Mouse (Mus musculus): ENCODE data around the gene Vax2. TPM values are rescaled to one million over a fixed set of nuclear protein-coding genes. Genes with fewer than 3 reads are reported as not detected.

Vax2 gene
- polyA plus RNA-seq, 1 experiment from 2014 or later, result not detected

- Histone ChIP-seq H3K9ac (ENCODE audit: low read depth, low read length) (no peak overlapping the region), H3K4me2 (ENCODE audit: low read length) (no peak overlapping the region), H3K27me3 (ENCODE audit: control insufficient read depth, insufficient read depth, low read depth, low read length) (peaks cover 18% of the 10 kb centered on the region), H3K4me1 (ENCODE audit: control insufficient read depth, insufficient read depth, low read length) (peaks cover 4% of the 10 kb centered on the region; the same call in 1 of the 2 replicates), H3K9me3 (replicated peaks; ENCODE audit: control insufficient read depth, low read length, poor library complexity, severe bottlenecking) (no peaks in the 10 kb centered on the region), H3K36me3 (ENCODE audit: control insufficient read depth, insufficient read depth, low read length) (peaks cover 3% of the 10 kb centered on the region), H3K27ac (ENCODE audit: low read length) (no peak overlapping the region), H3K4me3 (ENCODE audit: low read depth, low read length) (no peak overlapping the region)
- ATAC-seq, result no peak
- 95% methylated on average over 3 of the region's 3 CpGs for WGBS
These were observed 55.9 kb downstream of the Vax2 start for GRCm38 (mm10) chr6:83766982-83767381.

GRCm38 (mm10) chr6:83768485-83768884, 57.4 kb downstream of the Vax2 start:
- WGBS, result 85% methylated on average over 5 of the region's 5 CpGs
- peaks cover 3% of the 10 kb centered on the region for H3K36me3 ChIP-seq (ENCODE audit: control insufficient read depth, insufficient read depth, low read length)

DNA sequence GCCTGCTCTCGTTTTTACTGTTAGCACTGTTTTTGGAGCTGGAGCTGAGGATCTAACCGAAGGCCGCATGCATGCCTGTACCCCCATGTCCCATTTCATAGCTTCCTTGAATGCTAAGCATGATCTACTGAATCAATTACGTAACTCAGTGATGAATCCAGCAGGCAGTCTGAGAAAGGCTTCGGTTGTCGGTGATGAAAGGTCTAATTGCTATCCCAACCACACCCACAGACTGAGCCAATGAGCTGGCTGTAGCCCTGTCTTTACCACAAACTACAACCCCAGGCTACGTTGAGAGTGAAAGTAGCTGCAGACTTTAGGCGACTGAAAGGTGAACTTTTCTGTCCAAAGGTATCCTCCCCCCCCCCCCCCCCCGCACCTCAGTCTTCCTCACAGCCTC, 63.1 kb downstream of the Vax2 start:
- H3K27me3 ChIP-seq (ENCODE audit: control insufficient read depth, insufficient read depth, low read depth, low read length), result no peaks in the 10 kb centered on the region
- no peak overlapping the region for H3K9ac ChIP-seq (ENCODE audit: low read depth, low read length)
- H3K27ac ChIP-seq (ENCODE audit: low read length), result no peak overlapping the region
- H3K36me3 ChIP-seq (ENCODE audit: control insufficient read depth, insufficient read depth, low read length), result no peaks in the 10 kb centered on the region; the same call in 1 of the 2 replicates
- no peak overlapping the region; the same call in 1 of the 2 replicates for H3K4me3 ChIP-seq (ENCODE audit: low read depth, low read length)
- no peaks in the 10 kb centered on the region for H3K9me3 ChIP-seq (replicated peaks; ENCODE audit: control insufficient read depth, low read length, poor library complexity, severe bottlenecking)
- ATAC-seq, result no peak
- H3K4me2 ChIP-seq (ENCODE audit: low read length), result peak overlapping the region; percentile 88; the same call in 1 of the 2 replicates
- WGBS, result 71% methylated on average over 9 of the region's 9 CpGs
- H3K4me1 ChIP-seq (ENCODE audit: control insufficient read depth, insufficient read depth, low read length), result peaks cover 20% of the 10 kb centered on the region

More at GRCm38 (mm10) chr6:83768485-83768884, 57.4 kb downstream of the Vax2 start:
- no peak overlapping the region for H3K27ac ChIP-seq (ENCODE audit: low read length)
- no peaks in the 10 kb centered on the region for H3K9me3 ChIP-seq (replicated peaks; ENCODE audit: control insufficient read depth, low read length, poor library complexity, severe bottlenecking)
- H3K4me1 ChIP-seq (ENCODE audit: control insufficient read depth, insufficient read depth, low read length), result peaks cover under 1% of the 10 kb centered on the region; the same call in 1 of the 2 replicates
- H3K4me2 ChIP-seq (ENCODE audit: low read length), result no peak overlapping the region
- H3K9ac ChIP-seq (ENCODE audit: low read depth, low read length), result no peak overlapping the region
- peaks cover 11% of the 10 kb centered on the region for H3K27me3 ChIP-seq (ENCODE audit: control insufficient read depth, insufficient read depth, low read depth, low read length)
- H3K4me3 ChIP-seq (ENCODE audit: low read depth, low read length), result no peak overlapping the region
- no peak for ATAC-seq

DNA sequence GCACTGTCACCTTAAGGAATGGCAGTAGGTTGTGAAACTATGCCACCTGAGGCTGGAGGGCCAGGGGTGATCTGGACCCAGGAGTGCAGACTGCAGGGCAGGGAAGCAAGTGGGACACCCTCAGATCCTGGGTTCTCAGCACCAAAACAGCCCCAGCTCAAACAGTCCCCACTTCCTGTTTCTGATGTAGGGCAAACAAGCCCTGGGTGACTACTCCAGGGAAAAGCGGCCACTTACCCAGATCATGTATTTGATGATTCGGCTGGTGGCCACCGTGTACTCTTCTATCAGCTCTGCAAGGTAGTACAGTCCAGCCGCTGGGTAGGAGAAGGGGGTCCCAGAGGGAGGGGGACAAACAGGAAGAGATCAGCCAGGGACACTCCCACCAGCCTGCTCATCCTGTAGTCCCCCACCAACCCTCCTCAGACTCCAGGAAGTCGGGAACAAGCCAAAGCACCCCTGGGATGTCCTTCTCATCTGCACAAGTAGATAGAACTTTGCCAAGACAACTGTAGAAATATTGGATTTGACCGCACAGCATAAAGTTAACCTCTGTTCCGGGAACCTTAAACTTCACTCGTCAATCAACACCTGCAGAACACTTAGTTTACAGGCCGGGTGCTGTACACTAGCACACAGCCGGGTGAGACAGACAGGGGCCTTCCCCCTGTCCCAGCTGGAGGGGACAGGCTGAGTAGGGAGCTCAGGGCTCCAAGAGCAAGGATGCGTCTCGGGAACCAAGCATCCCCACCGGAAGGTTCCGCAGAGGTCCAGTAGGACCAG, 63.9 kb downstream of the Vax2 start:
- WGBS, result 2% methylated on average over 14 of the region's 14 CpGs
- Histone ChIP-seq H3K36me3 (ENCODE audit: control insufficient read depth, insufficient read depth, low read length) (no peaks in the 10 kb centered on the region; the same call in 1 of the 2 replicates), H3K9me3 (replicated peaks; ENCODE audit: control insufficient read depth, low read length, poor library complexity, severe bottlenecking) (no peaks in the 10 kb centered on the region), H3K27ac (ENCODE audit: low read length) (peak overlapping the region; percentile 82), H3K4me3 (ENCODE audit: low read depth, low read length) (peak overlapping the region; percentile 91), H3K4me2 (ENCODE audit: low read length) (peak overlapping the region; percentile 88), H3K4me1 (ENCODE audit: control insufficient read depth, insufficient read depth, low read length) (peaks cover 20% of the 10 kb centered on the region), H3K9ac (ENCODE audit: low read depth, low read length) (peak overlapping the region; percentile 95), H3K27me3 (ENCODE audit: control insufficient read depth, insufficient read depth, low read depth, low read length) (no peaks in the 10 kb centered on the region)
- ATAC-seq, result peak; percentile 64; the same call in 1 of the 2 replicates

DNA sequence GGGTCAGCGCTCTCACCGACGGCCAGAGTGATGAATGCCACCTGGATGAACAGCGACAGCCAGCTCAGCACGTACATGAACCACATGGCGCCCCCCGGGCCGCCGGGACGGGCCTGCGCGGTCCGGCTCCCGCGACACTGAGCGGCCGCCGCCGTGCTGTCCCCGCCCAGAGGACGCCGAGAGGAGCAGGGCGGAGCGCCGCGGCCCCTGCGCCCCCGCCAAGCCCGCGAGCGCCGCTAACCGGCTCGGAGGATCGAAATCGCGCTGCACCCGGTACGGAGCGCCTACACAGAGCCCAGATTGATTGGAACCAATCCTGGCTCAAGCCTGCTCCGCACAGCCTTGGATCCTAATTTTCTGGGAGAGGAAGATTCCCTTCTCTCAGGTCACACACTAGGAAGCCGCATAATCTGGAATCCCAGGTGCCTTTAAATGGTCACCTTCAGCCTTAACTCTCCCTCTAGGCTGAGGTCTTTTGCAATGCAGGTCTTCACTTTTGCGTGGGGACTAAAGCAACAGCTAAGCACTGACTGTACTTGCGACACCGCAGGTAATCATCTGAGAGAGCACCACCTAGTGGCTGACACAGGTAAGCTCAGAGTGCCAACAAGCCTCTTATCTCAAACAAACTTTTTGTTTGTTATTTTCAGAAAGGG, 64.7 kb downstream of the Vax2 start, which contains the start of gene Tex261:
TSS of gene Tex261 (minus strand) at position 176 of the 656 bp plus-strand sequence.
- Histone ChIP-seq H3K4me3 (ENCODE audit: low read depth, low read length) (peak within 1 kb of the TSS; percentile 91), H3K27ac (ENCODE audit: low read length) (peak within 1 kb of the TSS; percentile 82), H3K4me2 (ENCODE audit: low read length) (peak within 1 kb of the TSS; percentile 88), H3K36me3 (ENCODE audit: control insufficient read depth, insufficient read depth, low read length) (no peaks in the 10 kb centered on the region; the same call in 1 of the 2 replicates), H3K4me1 (ENCODE audit: control insufficient read depth, insufficient read depth, low read length) (peaks cover 20% of the 10 kb centered on the region), H3K27me3 (ENCODE audit: control insufficient read depth, insufficient read depth, low read depth, low read length) (no peaks in the 10 kb centered on the region), H3K9me3 (replicated peaks; ENCODE audit: control insufficient read depth, low read length, poor library complexity, severe bottlenecking) (no peaks in the 10 kb centered on the region), H3K9ac (ENCODE audit: low read depth, low read length) (peak within 1 kb of the TSS; percentile 95)
- under 1% methylated on average over 35 of the region's 45 CpGs for WGBS
- peak; percentile 97 for ATAC-seq

GRCm38 (mm10) chr6:83778306-83778705, 67.2 kb downstream of the Vax2 start:
- H3K4me1 ChIP-seq (ENCODE audit: control insufficient read depth, insufficient read depth, low read length), result peaks cover 20% of the 10 kb centered on the region
- no peaks in the 10 kb centered on the region for H3K9me3 ChIP-seq (replicated peaks; ENCODE audit: control insufficient read depth, low read length, poor library complexity, severe bottlenecking)

DNA sequence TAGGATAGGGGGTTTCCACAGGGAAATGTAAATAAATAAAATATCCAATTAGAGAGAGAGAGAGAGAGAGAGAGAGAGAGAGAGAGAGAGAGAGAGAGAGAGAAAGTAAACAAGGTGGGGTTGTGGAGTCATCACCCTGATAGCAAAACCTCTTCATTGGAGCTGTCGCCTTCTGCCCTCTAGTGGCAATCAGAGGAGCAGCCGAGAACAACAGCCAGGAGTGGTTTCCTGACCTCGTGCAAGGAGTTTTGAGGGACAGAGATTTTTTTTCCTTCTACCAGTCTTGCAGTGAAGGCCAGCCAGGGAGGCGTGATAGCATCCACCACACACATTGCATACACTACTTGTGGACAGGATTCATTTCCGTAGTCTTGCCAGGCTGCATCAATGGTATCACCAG, 68.0 kb downstream of the Vax2 start:
- H3K9me3 ChIP-seq (replicated peaks; ENCODE audit: control insufficient read depth, low read length, poor library complexity, severe bottlenecking), result no peaks in the 10 kb centered on the region
- ATAC-seq, result no peak

More at GRCm38 (mm10) chr6:83778306-83778705, 67.2 kb downstream of the Vax2 start:
- Histone ChIP-seq H3K27me3 (ENCODE audit: control insufficient read depth, insufficient read depth, low read depth, low read length) (no peaks in the 10 kb centered on the region), H3K36me3 (ENCODE audit: control insufficient read depth, insufficient read depth, low read length) (no peaks in the 10 kb centered on the region), H3K9ac (ENCODE audit: low read depth, low read length) (no peak overlapping the region), H3K27ac (ENCODE audit: low read length) (no peak overlapping the region), H3K4me3 (ENCODE audit: low read depth, low read length) (no peak overlapping the region), H3K4me2 (ENCODE audit: low read length) (no peak overlapping the region)
- WGBS, result 90% methylated on average over 7 of the region's 7 CpGs
- no peak for ATAC-seq

GRCm38 (mm10) chr6:83786426-83786825, 75.4 kb downstream of the Vax2 start:
- no peaks in the 10 kb centered on the region for H3K27me3 ChIP-seq (ENCODE audit: control insufficient read depth, insufficient read depth, low read depth, low read length)
- no peak overlapping the region for H3K4me3 ChIP-seq (ENCODE audit: low read depth, low read length)
- no peaks in the 10 kb centered on the region for H3K9me3 ChIP-seq (replicated peaks; ENCODE audit: control insufficient read depth, low read length, poor library complexity, severe bottlenecking)
- no peaks in the 10 kb centered on the region for H3K36me3 ChIP-seq (ENCODE audit: control insufficient read depth, insufficient read depth, low read length)
- ATAC-seq, result no peak
- no peak overlapping the region for H3K4me2 ChIP-seq (ENCODE audit: low read length)
- H3K9ac ChIP-seq (ENCODE audit: low read depth, low read length), result no peak overlapping the region
- WGBS, result 74% methylated on average over 3 of the region's 3 CpGs
- no peaks in the 10 kb centered on the region for H3K4me1 ChIP-seq (ENCODE audit: control insufficient read depth, insufficient read depth, low read length)
- no peak overlapping the region for H3K27ac ChIP-seq (ENCODE audit: low read length)

More for the DNA sequence above, 68.0 kb downstream of the Vax2 start:
- Histone ChIP-seq H3K4me2 (ENCODE audit: low read length) (no peak overlapping the region), H3K27me3 (ENCODE audit: control insufficient read depth, insufficient read depth, low read depth, low read length) (no peaks in the 10 kb centered on the region), H3K4me1 (ENCODE audit: control insufficient read depth, insufficient read depth, low read length) (peaks cover 14% of the 10 kb centered on the region), H3K9ac (ENCODE audit: low read depth, low read length) (no peak overlapping the region), H3K36me3 (ENCODE audit: control insufficient read depth, insufficient read depth, low read length) (no peaks in the 10 kb centered on the region), H3K4me3 (ENCODE audit: low read depth, low read length) (no peak overlapping the region), H3K27ac (ENCODE audit: low read length) (no peak overlapping the region)
- 10% methylated on average over 5 of the region's 5 CpGs for WGBS

All from midbrain, embryonic 16.5 days (tissue).